Mouse (Mus musculus): ENCODE measurements around the gene Mkrn1.
"Not testable (repeated sequence)": the region's sequence is repeated elsewhere in the genome, so short reads cannot be mapped to it uniquely, and the experiment has no call there.

Gene Mkrn1

DNA sequence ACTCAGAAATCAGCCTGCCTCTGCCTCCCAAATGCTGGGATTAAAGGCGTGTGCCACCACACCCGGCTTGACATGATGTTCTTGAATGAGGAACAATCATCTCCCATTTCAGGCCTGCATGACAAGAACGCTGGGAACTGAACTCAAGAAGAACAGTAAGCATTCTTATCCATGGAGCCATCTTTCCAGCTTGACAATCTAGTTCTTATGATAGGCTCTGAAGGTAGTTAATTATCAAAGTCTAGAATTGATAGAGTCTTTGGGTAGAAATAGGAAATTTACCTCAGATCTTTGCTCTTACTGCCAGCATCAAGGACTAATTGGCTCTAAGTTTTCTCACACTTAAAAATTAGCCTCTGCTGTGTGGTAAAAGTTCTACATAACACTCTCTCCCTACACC, 40.0 kb downstream of the Mkrn1 start:
- DNase-seq (ENCODE audit: extremely low read depth, low read depth), result no peak

DNA sequence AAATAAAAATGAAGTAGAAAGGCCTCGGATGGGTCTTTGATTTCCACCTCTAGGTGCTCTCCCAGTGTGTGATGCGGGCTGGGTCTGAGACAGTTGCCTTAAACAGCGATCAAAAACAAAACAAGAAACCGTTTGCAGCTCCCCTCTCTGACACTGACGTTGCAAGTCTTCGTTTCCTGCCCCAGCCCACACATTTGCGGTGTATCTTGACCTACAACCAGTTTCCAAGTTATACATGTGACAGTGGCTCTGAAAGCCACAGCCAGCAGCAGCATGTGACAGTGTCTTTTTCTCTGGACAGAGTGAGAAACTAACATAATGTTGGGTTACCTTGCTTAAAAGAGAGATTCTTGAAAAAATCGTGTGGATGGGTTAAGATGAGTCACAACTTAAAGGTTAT, 40.5 kb downstream of the Mkrn1 start:
- no peak for DNase-seq (ENCODE audit: extremely low read depth, low read depth)

DNA sequence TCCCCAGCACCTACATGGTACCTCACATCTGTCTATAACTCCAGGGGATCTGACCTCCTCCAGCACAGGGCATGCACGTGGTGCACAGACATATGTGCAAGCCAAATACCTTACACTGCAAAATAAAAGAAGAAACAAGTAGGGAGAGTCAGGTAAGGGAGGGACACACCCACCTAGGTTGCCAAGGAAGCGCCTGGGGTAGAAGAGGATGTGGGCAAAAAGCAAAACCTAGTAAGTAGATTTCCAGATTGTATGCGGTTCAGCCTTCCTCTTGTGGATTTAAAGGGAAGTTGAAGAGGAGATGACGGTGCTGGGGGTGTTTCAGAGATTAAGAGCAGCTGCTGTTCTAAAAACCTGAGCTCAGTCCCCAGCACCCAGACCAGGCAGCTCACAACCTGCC, 41.0 kb downstream of the Mkrn1 start:
- peak; percentile 85 for DNase-seq (ENCODE audit: extremely low read depth, low read depth)

DNA sequence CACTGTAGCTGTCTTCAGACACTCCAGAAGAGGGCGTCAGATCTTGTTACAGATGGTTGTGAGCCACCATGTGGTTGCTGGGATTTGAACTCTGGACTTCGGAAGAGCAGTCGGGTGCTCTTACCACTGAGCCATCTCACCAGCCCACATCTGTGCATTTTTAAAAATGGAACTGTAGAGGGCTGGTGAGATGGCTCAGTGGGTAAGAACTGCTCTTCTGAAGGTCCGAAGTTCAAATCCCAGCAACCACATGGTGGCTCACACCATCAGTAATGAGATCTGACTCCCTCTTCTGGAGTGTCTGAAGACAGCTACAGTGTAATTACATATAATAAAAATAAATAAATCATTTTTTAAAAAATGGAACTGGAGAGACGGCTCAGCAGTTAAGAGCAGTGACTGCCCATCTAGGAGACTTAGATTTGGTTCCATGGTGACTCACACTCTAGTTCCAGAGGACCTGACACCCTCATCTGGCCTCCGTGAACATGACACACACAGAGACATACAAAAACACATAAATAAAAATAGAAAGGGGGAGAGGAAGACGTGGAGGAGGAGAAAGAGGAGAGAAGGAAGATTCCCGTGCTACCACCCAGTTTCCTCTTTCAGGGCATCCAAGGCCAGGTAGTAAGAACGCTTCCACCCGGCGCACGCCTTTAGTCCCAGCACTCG, 42.0 kb downstream of the Mkrn1 start:
- DNase-seq (ENCODE audit: extremely low read depth, low read depth), result not testable (repeated sequence)

DNA sequence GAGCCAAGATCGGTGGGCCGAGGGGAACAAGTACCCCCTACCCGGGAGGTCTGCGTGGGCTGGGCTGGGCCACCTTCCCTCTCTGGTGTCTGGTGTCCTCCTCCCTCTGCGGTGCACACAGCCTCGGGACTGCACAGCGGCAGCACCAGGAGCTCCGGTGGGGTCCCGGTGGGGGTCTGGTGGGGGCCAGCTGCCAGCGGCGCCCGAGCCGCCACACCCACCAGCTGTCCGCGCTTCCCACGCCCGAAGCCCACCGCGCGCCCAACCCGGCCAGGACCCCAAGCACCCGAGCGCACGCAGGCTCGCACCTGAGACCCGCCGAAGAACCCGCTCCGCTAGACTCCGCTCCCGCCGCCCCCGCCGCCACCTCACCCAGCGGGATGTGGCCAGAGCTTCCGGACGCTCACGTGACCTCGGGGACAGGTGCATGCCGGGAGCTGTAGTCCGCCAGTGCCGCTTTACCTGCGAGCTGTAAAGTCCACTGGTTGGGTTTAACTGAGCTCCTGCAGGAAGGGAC, 42.9 kb downstream of the Mkrn1 start, which contains the start of gene Slc37a3:
Gene Slc37a3, minus strand, starts transcription at position 365 of the 517 bp plus-strand sequence.
- DNase-seq (ENCODE audit: extremely low read depth, low read depth), result peak; percentile 64

DNA sequence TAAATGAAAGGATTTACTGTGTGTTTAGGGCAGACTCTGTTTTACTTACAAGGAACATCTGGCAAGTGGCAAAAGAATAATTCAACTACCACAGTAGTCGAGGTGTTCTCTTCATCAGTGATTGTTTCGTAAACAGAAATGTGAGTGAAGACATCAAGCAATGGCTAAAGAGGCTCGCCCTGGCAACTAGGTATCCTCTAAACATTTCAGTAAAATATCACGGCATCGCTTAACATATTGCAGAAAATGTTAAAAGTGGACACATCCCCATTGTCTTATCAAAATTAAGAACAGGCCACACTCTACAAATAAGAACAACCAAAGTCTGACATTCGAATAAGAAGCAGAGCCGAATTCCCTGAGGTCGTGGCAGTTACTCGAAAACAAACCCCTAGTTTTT, 43.5 kb downstream of the Mkrn1 start:
- DNase-seq (ENCODE audit: extremely low read depth, low read depth), result no peak

DNA sequence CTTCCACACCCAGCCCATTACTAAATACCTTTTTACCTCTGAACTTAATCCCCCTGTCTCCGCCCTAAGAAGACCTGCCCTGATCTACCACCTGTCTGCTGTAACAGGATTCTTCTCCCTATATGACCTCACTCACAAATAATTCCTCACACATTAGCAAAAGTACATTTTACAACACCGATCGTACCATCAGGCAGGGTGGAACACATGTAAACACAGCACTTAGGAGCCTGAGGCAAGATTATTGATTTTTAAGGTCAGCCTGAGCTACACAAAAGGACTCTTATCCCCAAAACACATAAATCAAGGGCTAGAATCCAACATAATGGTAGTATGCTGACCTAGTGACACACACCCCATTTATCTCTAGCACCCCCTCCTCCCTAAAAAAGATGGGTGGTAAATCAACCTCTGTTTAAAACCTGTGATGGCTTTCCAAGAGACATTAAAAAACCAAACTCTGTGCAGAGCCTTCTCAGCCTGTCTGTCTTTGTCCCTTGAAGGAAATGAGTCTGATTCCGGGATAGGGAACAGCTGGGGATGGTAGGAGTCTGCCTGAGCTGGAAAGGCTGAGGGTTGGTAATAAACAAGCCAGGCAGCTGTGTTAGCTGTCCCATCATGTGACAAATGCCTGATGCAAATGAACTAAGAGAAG, 46.8 kb downstream of the Mkrn1 start:
- no peak for DNase-seq (ENCODE audit: extremely low read depth, low read depth)

DNA sequence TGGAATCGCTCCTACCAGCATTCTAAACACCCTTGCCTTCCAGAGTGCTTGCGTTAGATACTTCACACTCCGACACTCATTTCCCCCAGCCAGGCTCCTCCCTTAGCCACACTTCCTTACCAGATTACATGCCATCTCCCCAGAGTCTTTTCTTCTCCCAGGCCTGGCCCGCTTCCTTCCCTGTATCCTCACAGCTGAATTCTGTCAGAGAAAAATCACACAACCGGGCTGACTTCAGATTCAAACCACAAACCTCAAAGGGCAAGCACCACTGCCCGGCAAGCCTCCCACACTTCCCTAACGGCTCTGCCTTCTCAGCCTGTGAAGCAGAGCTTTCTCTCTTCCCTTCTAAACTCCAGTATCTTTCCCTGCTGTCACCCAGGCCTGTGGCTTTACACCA, 47.5 kb downstream of the Mkrn1 start:
- DNase-seq (ENCODE audit: extremely low read depth, low read depth), result no peak

DNA sequence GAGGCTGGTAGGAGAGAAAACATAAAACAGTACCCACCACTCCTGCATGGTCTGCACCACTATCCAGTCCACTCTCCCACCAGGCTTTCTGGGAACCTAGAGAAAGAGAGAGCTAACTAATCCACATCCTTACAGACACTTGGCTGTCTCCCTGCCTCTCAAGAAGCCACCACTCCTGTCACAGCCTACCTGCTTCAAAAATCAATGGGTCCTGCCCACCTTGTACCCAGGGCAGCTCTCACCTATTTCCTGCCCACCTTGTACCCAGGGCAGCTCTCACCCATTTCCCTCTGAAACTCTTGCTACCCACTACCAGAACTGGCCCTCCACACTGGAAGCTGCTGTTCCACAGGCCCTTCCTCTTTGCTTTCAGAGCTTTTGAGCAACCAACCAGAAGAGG, 48.2 kb downstream of the Mkrn1 start:
- no peak for DNase-seq (ENCODE audit: extremely low read depth, low read depth)

DNA sequence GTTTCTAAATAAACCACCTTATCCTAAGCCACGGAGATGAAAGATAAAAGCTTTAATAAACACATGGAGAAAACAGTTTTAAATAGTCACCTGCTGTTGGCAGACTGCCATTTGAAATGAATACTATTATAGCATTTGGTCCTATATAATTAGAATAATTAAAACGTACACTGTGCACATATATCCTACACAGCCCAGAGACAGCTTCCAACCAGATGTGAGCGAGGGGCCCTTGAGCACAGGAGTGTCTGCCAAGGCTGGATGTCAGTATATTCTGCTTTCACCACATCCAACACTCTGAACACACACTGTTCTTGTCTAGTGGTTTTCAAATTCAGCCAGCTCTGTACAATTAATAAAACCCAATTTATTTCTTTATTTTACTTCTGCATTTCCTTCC, 50.6 kb downstream of the Mkrn1 start:
- no peak for DNase-seq (ENCODE audit: extremely low read depth, low read depth)

DNA sequence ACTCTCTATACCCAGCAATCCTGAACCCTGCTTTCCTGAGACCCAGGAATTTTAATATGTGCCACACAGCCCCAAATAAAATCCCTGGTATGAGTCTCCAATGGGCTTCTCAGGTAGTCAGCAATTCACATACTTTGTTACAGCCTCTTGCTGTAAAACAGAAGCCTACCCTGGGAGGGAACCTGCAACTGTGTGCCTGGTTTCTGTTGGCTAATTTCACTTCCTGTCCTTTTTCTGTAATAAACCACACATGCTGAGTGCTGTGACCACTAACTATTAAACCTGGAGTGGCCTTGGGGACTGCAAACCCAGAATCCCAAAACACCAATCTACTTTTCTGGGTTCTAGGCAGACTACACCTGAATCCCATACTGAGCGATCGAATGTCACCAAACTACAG, 57.6 kb downstream of the Mkrn1 start:
- no peak for DNase-seq (ENCODE audit: extremely low read depth, low read depth)

DNA sequence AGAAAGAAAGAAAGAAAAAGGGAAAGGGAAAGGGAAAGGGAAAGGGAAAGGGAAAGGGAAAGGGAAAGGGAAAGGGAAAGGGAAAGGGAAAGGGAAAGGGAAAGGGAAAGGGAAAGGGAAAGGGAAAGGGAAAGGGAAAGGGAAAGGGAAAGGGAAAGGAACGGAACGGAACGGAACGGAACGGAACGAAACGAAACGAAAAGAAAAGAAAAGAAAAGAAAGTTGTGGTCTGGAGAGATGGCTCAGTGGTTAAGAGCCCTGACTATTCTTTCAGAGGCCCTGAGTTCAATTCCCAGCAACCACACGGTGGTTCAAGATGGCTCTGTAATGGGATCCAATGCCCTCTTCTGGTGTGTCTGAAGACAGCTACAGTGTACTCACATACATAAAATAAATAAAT, 61.1 kb downstream of the Mkrn1 start:
- DNase-seq (ENCODE audit: extremely low read depth, low read depth), result not testable (repeated sequence)

DNA sequence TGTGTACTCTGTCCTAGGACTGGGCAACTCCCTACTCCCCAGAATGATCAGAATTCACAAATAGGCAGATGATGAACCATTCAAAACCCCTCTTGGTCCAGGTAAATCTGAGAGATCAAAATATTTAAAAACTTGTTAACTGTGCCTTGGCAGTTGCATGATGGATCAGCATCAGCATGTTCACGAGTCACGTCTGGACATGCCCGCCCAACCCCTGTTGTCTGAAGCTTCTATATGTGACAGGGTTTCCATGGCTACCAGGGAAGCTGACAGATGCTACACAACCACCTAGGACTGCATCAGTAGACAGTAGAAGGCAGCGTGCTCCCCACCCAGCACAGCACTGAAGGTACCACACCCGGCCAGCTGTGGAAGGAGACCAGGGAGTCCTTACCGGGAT, 71.3 kb downstream of the Mkrn1 start:
- DNase-seq (ENCODE audit: extremely low read depth, low read depth), result no peak

DNA sequence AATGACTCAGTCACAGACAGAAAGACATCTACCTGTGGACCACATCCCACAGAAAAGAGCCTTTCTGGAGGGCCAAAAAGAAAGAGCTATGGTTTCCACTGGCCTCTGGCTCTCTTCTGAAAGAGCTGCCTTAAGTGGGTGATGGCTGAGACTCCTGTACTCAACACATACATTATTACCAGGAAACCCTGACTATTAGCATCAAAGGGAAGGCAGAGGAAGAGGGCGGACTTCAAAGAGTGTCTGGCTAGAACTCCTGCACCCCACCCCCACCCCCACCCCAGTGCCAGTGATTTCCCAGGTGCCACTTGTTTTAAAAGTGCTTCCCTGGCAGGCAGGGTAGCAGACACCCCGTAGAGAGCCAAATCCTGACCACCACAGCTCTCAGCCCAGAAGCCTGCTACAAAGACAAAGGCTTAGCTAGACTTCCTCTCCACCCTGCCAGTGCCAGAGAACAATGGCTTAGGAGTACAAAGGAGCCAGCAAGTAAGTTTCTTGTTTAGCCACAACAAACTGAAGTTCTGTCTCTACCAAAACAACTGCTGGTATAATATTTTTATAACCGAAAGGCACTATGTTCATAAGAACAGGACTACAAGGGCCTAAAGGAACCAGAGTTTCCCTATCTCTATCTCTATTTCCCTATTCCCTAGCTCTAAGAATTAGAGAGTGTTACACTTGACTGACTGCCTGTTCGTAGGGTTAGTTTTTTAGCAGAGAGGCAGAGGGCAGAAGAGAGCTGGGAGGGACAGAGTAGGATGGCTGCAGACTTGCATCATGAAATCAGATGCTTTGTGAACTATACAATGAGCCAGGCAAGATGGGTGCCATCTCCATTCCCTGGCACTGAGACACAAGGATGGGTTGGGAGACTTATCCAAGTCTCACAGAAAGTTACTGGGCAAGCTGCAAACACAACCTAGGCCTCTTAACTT, 72.1 kb downstream of the Mkrn1 start:
- DNase-seq (ENCODE audit: extremely low read depth, low read depth), result no peak

All from MEL-GATA-1-ER (cell line).